Mouse (Mus musculus) MEL (cell line): ENCODE data around the gene Itgb2l. TPM values are rescaled to one million over a fixed set of nuclear protein-coding genes. Genes with fewer than 3 reads are reported as not detected.

ENCODE experiments used
- DNase-seq: peaks from one replicate; pipeline ENCODE4 v3.0.0; 2011; ENCODE audit warnings: low read depth, low spot score
- H3K27ac ChIP-seq: 2 replicates; pipeline ENCODE4 v1.5.1; 2012; ENCODE audit warnings: low read depth, mild to moderate bottlenecking, control low read depth, low read length, moderate library complexity; ENCODE audit not compliant: control insufficient read depth
- H3K27me3 ChIP-seq, 2 experiments: fragments of 150-350 bp in 1 of 2; sonication (generic) in 1 of 2; 2 replicates each; pipeline ENCODE4 v1.6.1; 2012; ENCODE audit warnings: low read length in 2 of 2, mild to moderate bottlenecking in 2 of 2, improper control_type of control experiment in 1 of 2, moderate library complexity in 1 of 2; ENCODE audit not compliant: insufficient read depth in 2 of 2, control insufficient read depth in 1 of 2
- H3K36me3 ChIP-seq, 2 experiments: 2 replicates each; pipeline ENCODE4 v1.6.1; 2012 to 2014; ENCODE audit warnings: low read length in 2 of 2, improper control_type of control experiment in 1 of 2, inconsistent platforms in 1 of 2, mild to moderate bottlenecking in 1 of 2; ENCODE audit not compliant: insufficient read depth in 2 of 2, control insufficient read depth in 1 of 2
- H3K4me1 ChIP-seq, 2 experiments: fragments of 150-350 bp in 1 of 2; sonication (generic) in 1 of 2; 2 replicates each; pipeline ENCODE4 v1.6.1; 2012; ENCODE audit warnings: low read length in 2 of 2, improper control_type of control experiment in 1 of 2, mild to moderate bottlenecking in 1 of 2; ENCODE audit not compliant: insufficient read depth in 2 of 2, control insufficient read depth in 1 of 2
- H3K4me3 ChIP-seq, 2 experiments: fragments of 150-350 bp in 1 of 2; sonication (generic) in 1 of 2; 2 replicates each; pipeline ENCODE4 v1.5.1; 2012; ENCODE audit warnings: low read depth in 2 of 2, low read length in 2 of 2, mild to moderate bottlenecking in 2 of 2, moderate library complexity in 2 of 2, control low read depth in 1 of 2, improper control_type of control experiment in 1 of 2; ENCODE audit not compliant: control insufficient read depth in 1 of 2, insufficient read depth in 1 of 2
- H3K79me2 ChIP-seq: 2 replicates; pipeline ENCODE4 v1.6.1; 2012; ENCODE audit warnings: mild to moderate bottlenecking, low read length, moderate library complexity; ENCODE audit not compliant: control insufficient read depth, poor library complexity, insufficient read depth
- H3K9ac ChIP-seq: 2 replicates; pipeline ENCODE4 v1.6.1; 2012; ENCODE audit warnings: low read depth, mild to moderate bottlenecking, control low read depth, low read length, moderate library complexity; ENCODE audit not compliant: control insufficient read depth, poor library complexity, severe bottlenecking
- H3K9me3 ChIP-seq: fragments of 150-350 bp; sonication (generic); replicated peaks from 2 replicates; pipeline ENCODE4 v1.6.1; 2012; ENCODE audit warnings: mild to moderate bottlenecking, low read length, improper control_type of control experiment, moderate library complexity; ENCODE audit not compliant: insufficient read depth
- CHD1 ChIP-seq: IDR thresholded peaks from 2 replicates; pipeline ENCODE4 v1.6.1; 2012; ENCODE audit warnings: low read depth, mild to moderate bottlenecking, inconsistent platforms, low read length, improper control_type of control experiment
- CHD2 ChIP-seq: IDR thresholded peaks from 2 replicates; pipeline ENCODE4 v1.6.1; 2011; ENCODE audit warnings: low read length, improper control_type of control experiment
- CTCF ChIP-seq, 3 experiments: IDR thresholded peaks in 2 of 3; conservative IDR thresholded peaks in 1 of 3; 2 replicates each; pipeline ENCODE4 v1.5.1; 2011 to 2012; ENCODE audit warnings: low read length in 3 of 3, low read depth in 2 of 3, mild to moderate bottlenecking in 2 of 3, improper control_type of control experiment in 1 of 3, inconsistent platforms in 1 of 3, mixed read lengths in 1 of 3, moderate library complexity in 1 of 3; ENCODE audit not compliant: control insufficient read depth in 1 of 3, insufficient read depth in 1 of 3, poor library complexity in 1 of 3, severe bottlenecking in 1 of 3
- E2F4 ChIP-seq: IDR thresholded peaks from 2 replicates; pipeline ENCODE4 v1.6.1; 2011; ENCODE audit warnings: low read depth, low read length, improper control_type of control experiment, borderline replicate concordance
- EP300 ChIP-seq, 2 experiments: IDR thresholded peaks; 2 replicates each; pipeline ENCODE4 v1.6.1; 2011; ENCODE audit warnings: improper control_type of control experiment in 2 of 2, low read length in 2 of 2, low read depth in 1 of 2, mild to moderate bottlenecking in 1 of 2
- ETS1 ChIP-seq: IDR thresholded peaks from 2 replicates; pipeline ENCODE4 v1.6.1; 2012; ENCODE audit warnings: low read depth, mild to moderate bottlenecking, inconsistent platforms, low read length, improper control_type of control experiment, moderate library complexity
- HCFC1 ChIP-seq: IDR thresholded peaks from 2 replicates; pipeline ENCODE4 v1.6.1; 2012; ENCODE audit warnings: low read depth, mild to moderate bottlenecking, inconsistent platforms, low read length, improper control_type of control experiment, moderate library complexity
- KAT2A ChIP-seq: conservative IDR thresholded peaks from 2 replicates; pipeline ENCODE4 v1.6.1; 2012; ENCODE audit warnings: low read depth, low read length, improper control_type of control experiment, inconsistent platforms
- MAFK ChIP-seq: IDR thresholded peaks from 2 replicates; pipeline ENCODE4 v1.6.1; 2011; ENCODE audit warnings: low read depth, mild to moderate bottlenecking, low read length, improper control_type of control experiment, borderline replicate concordance
- MAZ ChIP-seq: IDR thresholded peaks from 2 replicates; pipeline ENCODE4 v1.6.1; 2012; ENCODE audit warnings: low read depth, mild to moderate bottlenecking, inconsistent platforms, low read length, improper control_type of control experiment
- MEF2A ChIP-seq: IDR thresholded peaks from 2 replicates; pipeline ENCODE4 v1.6.1; 2014; ENCODE audit warnings: low read depth, mild to moderate bottlenecking, inconsistent platforms, low read length, improper control_type of control experiment; ENCODE audit not compliant: poor library complexity, insufficient replicate concordance, severe bottlenecking; ENCODE audit errors: extremely low read depth
- MYB ChIP-seq: IDR thresholded peaks from 2 replicates; pipeline ENCODE4 v1.6.1; 2011; ENCODE audit warnings: mild to moderate bottlenecking, low read depth, low read length, improper control_type of control experiment
- MYC ChIP-seq: IDR thresholded peaks from 2 replicates; pipeline ENCODE4 v1.6.1; 2011; ENCODE audit warnings: low read depth, mild to moderate bottlenecking, low read length, improper control_type of control experiment, moderate library complexity
- POLR2A ChIP-seq, 2 experiments: IDR thresholded peaks; 2 replicates each; pipeline ENCODE4 v1.6.1; 2011 to 2012; ENCODE audit warnings: low read length in 2 of 2, mild to moderate bottlenecking in 2 of 2, control low read depth in 1 of 2, improper control_type of control experiment in 1 of 2, low read depth in 1 of 2, moderate library complexity in 1 of 2; ENCODE audit not compliant: control insufficient read depth in 1 of 2, insufficient read depth in 1 of 2, poor library complexity in 1 of 2
- POLR2AphosphoS2 ChIP-seq: IDR thresholded peaks from 2 replicates; pipeline ENCODE4 v1.6.1; 2011; ENCODE audit warnings: low read length, improper control_type of control experiment
- POLR2AphosphoS5 ChIP-seq: IDR thresholded peaks from 2 replicates; pipeline ENCODE4 v1.6.1; 2012; ENCODE audit warnings: low read depth, borderline replicate concordance, mild to moderate bottlenecking, inconsistent platforms, low read length, moderate library complexity, mixed read lengths
- RAD21 ChIP-seq: IDR thresholded peaks from 2 replicates; pipeline ENCODE4 v1.6.1; 2011; ENCODE audit warnings: mild to moderate bottlenecking, low read depth, low read length, improper control_type of control experiment
- RCOR1 ChIP-seq: IDR thresholded peaks from 2 replicates; pipeline ENCODE4 v1.6.1; 2012; ENCODE audit warnings: low read depth, mild to moderate bottlenecking, inconsistent platforms, low read length, improper control_type of control experiment
- SIN3A ChIP-seq: IDR thresholded peaks from 2 replicates; pipeline ENCODE4 v1.6.1; 2012; ENCODE audit warnings: low read length, improper control_type of control experiment, inconsistent platforms
- SMC3 ChIP-seq: IDR thresholded peaks from 2 replicates; pipeline ENCODE4 v1.6.1; 2011; ENCODE audit warnings: low read depth, low read length, improper control_type of control experiment
- TAL1 ChIP-seq: IDR thresholded peaks from 2 replicates; pipeline ENCODE4 v1.6.1; 2012; ENCODE audit warnings: mild to moderate bottlenecking, inconsistent platforms, low read length, moderate library complexity, mixed read lengths
- TCF12 ChIP-seq: IDR thresholded peaks from 2 replicates; pipeline ENCODE4 v1.6.1; 2014; ENCODE audit warnings: low read depth, mild to moderate bottlenecking, inconsistent platforms, low read length, improper control_type of control experiment, moderate library complexity
- UBTF ChIP-seq: IDR thresholded peaks from 2 replicates; pipeline ENCODE4 v1.6.1; 2012; ENCODE audit warnings: low read depth, mild to moderate bottlenecking, inconsistent platforms, low read length, improper control_type of control experiment, moderate library complexity, borderline replicate concordance; ENCODE audit not compliant: insufficient read depth
- USF1 ChIP-seq: IDR thresholded peaks from 2 replicates; pipeline ENCODE4 v1.6.1; 2014; ENCODE audit warnings: low read depth, mild to moderate bottlenecking, inconsistent platforms, low read length, improper control_type of control experiment, moderate library complexity
- ZC3H11A ChIP-seq: IDR thresholded peaks from 2 replicates; pipeline ENCODE4 v1.6.1; 2012; ENCODE audit warnings: low read depth, mild to moderate bottlenecking, inconsistent platforms, low read length, improper control_type of control experiment
- ZKSCAN1 ChIP-seq: IDR thresholded peaks from 2 replicates; pipeline ENCODE4 v1.6.1; 2012; ENCODE audit warnings: low read depth, mild to moderate bottlenecking, inconsistent platforms, low read length, improper control_type of control experiment, moderate library complexity
- ZMIZ1 ChIP-seq: IDR thresholded peaks from 2 replicates; pipeline ENCODE4 v1.6.1; 2012; ENCODE audit warnings: low read depth, mild to moderate bottlenecking, inconsistent platforms, low read length, improper control_type of control experiment, moderate library complexity
- ZNF384 ChIP-seq: IDR thresholded peaks from 2 replicates; pipeline ENCODE4 v1.6.1; 2012; ENCODE audit warnings: low read depth, mild to moderate bottlenecking, inconsistent platforms, low read length, improper control_type of control experiment
- polyA plus RNA-seq, 2 experiments: library from polyadenylated mRNA; stranded (reverse) in 1 of 2; unstranded in 1 of 2; fragments of >175 nt in 1 of 2; fragments of >200 nt in 1 of 2; gene quantifications; 2 replicates each; pipeline versions ENCODE4 v1.2.1 to v1.2.4; 2012; ENCODE audit warnings: low replicate concordance in 2 of 2, low read depth in 1 of 2; ENCODE audit not compliant: insufficient read length in 2 of 2, insufficient read depth in 1 of 2, missing spikeins in 1 of 2
- total RNA-seq: library from RNA; depleted of rRNA; stranded (reverse); fragments of 300-350 nt; gene quantifications from 2 replicates; pipeline ENCODE4 v1.2.3, GENCODE M21; 2012

Gene Itgb2l
- total and polyA plus RNA-seq, 3 experiments: not detected

- DNase-seq: no peak
Observed at GRCm38 (mm10) chr16:96488038-96488437, 44.6 kb upstream of the Itgb2l start.

GRCm38 (mm10) chr16:96487007-96487684, 43.7 kb upstream of the Itgb2l start:
- DNase-seq: no peak
- Histone ChIP-seq H3K4me3 (no peak overlapping the region), H3K27me3 (no peaks in the 10 kb centered on the region), H3K36me3 (no peaks in the 10 kb centered on the region)
- TF ChIP-seq MEF2A: no peak
- no peak for TF ChIP-seq USF1
- no peak for TF ChIP-seq KAT2A
- TF ChIP-seq MYC: no peak
- TF ChIP-seq SMC3: no peak
- no peak for TF ChIP-seq MAZ
- no peak for TF ChIP-seq HCFC1
- no peak for TF ChIP-seq CHD1
- TF ChIP-seq CTCF (IDR thresholded peaks at IDR 0.05 in 2 of 3, conservative IDR thresholded peaks at IDR 0.05 in 1 of 3; ENCODE audit: control insufficient read depth in 1 of 3, insufficient read depth in 1 of 3, low read depth in 2 of 3, low read length in 3 of 3, poor library complexity in 1 of 3, severe bottlenecking in 1 of 3): no peak
- TF ChIP-seq RAD21: no peak
- no peak for TF ChIP-seq POLR2AphosphoS2
- no peak for TF ChIP-seq ZC3H11A
- no peak for TF ChIP-seq ZNF384
- TF ChIP-seq SIN3A: no peak
- no peak for TF ChIP-seq ZKSCAN1
- no peak for TF ChIP-seq MYB
- no peak for TF ChIP-seq TCF12
- TF ChIP-seq TAL1: no peak
- TF ChIP-seq POLR2AphosphoS5: no peak
- TF ChIP-seq, all 39 proteins: peak for 0
- Histone ChIP-seq H3K9ac (no peak overlapping the region), H3K9me3 (no peaks in the 10 kb centered on the region), H3K79me2 (no peaks in the 10 kb centered on the region), H3K4me1 (no peaks in the 10 kb centered on the region), H3K27ac (no peak overlapping the region)

More at GRCm38 (mm10) chr16:96488038-96488437, 44.6 kb upstream of the Itgb2l start:
- no peaks in the 10 kb centered on the region for H3K27me3 ChIP-seq
- H3K9ac ChIP-seq: no peak overlapping the region
- H3K36me3 ChIP-seq: no peaks in the 10 kb centered on the region
- H3K27ac ChIP-seq: no peak overlapping the region
- TF ChIP-seq ETS1 (no peak), EP300 (IDR thresholded peaks at IDR 0.05; ENCODE audit: low read depth in 1 of 2, low read length in 2 of 2) (no peak), MYB (no peak), TCF12 (no peak), POLR2A (IDR thresholded peaks at IDR 0.05; ENCODE audit: control insufficient read depth in 1 of 2, insufficient read depth in 1 of 2, low read depth in 1 of 2, low read length in 2 of 2, poor library complexity in 1 of 2) (no peak), MYC (no peak), CTCF (IDR thresholded peaks at IDR 0.05 in 2 of 3, conservative IDR thresholded peaks at IDR 0.05 in 1 of 3; ENCODE audit: control insufficient read depth in 1 of 3, insufficient read depth in 1 of 3, low read depth in 2 of 3, low read length in 3 of 3, poor library complexity in 1 of 3, severe bottlenecking in 1 of 3) (no peak), MAZ (no peak), CHD2 (no peak), USF1 (no peak), E2F4 (no peak), MAFK (no peak), UBTF (no peak), HCFC1 (no peak), ZNF384 (no peak), ZMIZ1 (no peak), SIN3A (no peak), RCOR1 (no peak), ZC3H11A (no peak)
- H3K4me1 ChIP-seq: no peaks in the 10 kb centered on the region
- H3K79me2 ChIP-seq: no peaks in the 10 kb centered on the region
- H3K9me3 ChIP-seq: no peaks in the 10 kb centered on the region
- H3K4me3 ChIP-seq: no peak overlapping the region
